Mouse (Mus musculus): ENCODE data around the gene Gm10762. TPM values are rescaled to one million over a fixed set of nuclear protein-coding genes. Genes with fewer than 3 reads are reported as not detected.

Gene Gm10762
- polyA plus RNA-seq, 1 experiment from 2014 or later, result 23.5 TPM

GRCm38 (mm10) chr2:128928446-128928845 is 39.1 kb downstream of the Gm10762 start:
- DNase-seq (ENCODE audit: low spot score) (no peak), ATAC-seq (no peak)
- 85% methylated on average over 3 of the region's 3 CpGs for WGBS
- Histone ChIP-seq H3K27me3 (replicated peaks; ENCODE audit: control insufficient read depth, insufficient read depth, low read length) (no peaks in the 10 kb centered on the region), H3K9ac (ENCODE audit: low read length) (no peak overlapping the region), H3K4me3 (ENCODE audit: low read depth, low read length) (no peak overlapping the region), H3K9me3 (replicated peaks; ENCODE audit: control insufficient read depth, low read length) (no peaks in the 10 kb centered on the region), H3K4me2 (ENCODE audit: low read length) (no peak overlapping the region), H3K27ac (ENCODE audit: low read depth, low read length) (no peak overlapping the region), H3K36me3 (ENCODE audit: control insufficient read depth, insufficient read depth, low read length) (peaks cover 36% of the 10 kb centered on the region), H3K4me1 (ENCODE audit: control insufficient read depth, insufficient read depth, low read length) (no peaks in the 10 kb centered on the region)

- Histone ChIP-seq H3K4me1 (ENCODE audit: control insufficient read depth, insufficient read depth, low read length) (no peaks in the 10 kb centered on the region), H3K36me3 (ENCODE audit: control insufficient read depth, insufficient read depth, low read length) (peaks cover 14% of the 10 kb centered on the region), H3K27me3 (replicated peaks; ENCODE audit: control insufficient read depth, insufficient read depth, low read length) (no peaks in the 10 kb centered on the region), H3K9ac (ENCODE audit: low read length) (no peak overlapping the region), H3K27ac (ENCODE audit: low read depth, low read length) (no peak overlapping the region), H3K4me3 (ENCODE audit: low read depth, low read length) (no peak overlapping the region), H3K9me3 (replicated peaks; ENCODE audit: control insufficient read depth, low read length) (no peaks in the 10 kb centered on the region), H3K4me2 (ENCODE audit: low read length) (no peak overlapping the region)
- DNase-seq (ENCODE audit: low spot score), result no peak
- 95% methylated on average over 4 of the region's 4 CpGs for WGBS
- no peak for ATAC-seq
Measured at GRCm38 (mm10) chr2:128924799-128925198, 42.7 kb downstream of the Gm10762 start.

Small RNAs within 50 kb of the gene (microRNA-seq; reads per million reads assigned to microRNA genes)
- not detected for gene Gm22859

Other genes with a start within 250 kb of the Gm10762 start
- gene Tmem87b, start 149.6 kb downstream of the Gm10762 start, polyA plus RNA-seq (2014; fragmentation: Nextera tagmentation; extraction: Ambion mirVana), result 28.0 and 36.8 TPM in 2 replicates
- 1.5 and 2.0 TPM in 2 replicates for gene Fbln7, start 104.7 kb downstream of the Gm10762 start, polyA plus RNA-seq (2014; fragmentation: Nextera tagmentation; extraction: Ambion mirVana)
- 10.2 and 12.2 TPM in 2 replicates for gene Zc3h8, start 23.6 kb downstream of the Gm10762 start, polyA plus RNA-seq (2014; fragmentation: Nextera tagmentation; extraction: Ambion mirVana)
- 4.3 and 4.6 TPM in 2 replicates for gene Zc3h6, start 323 bp downstream of the Gm10762 start, polyA plus RNA-seq (2014; fragmentation: Nextera tagmentation; extraction: Ambion mirVana)
- 0.28 and 0.42 TPM in 2 replicates for gene Vinac1, start 80.4 kb upstream of the Gm10762 start, polyA plus RNA-seq (2014; fragmentation: Nextera tagmentation; extraction: Ambion mirVana)
- 27.3 and 32.8 TPM in 2 replicates for gene Ttl, start 98.2 kb upstream of the Gm10762 start, polyA plus RNA-seq (2014; fragmentation: Nextera tagmentation; extraction: Ambion mirVana)
- gene Polr1b, start 133.3 kb upstream of the Gm10762 start, polyA plus RNA-seq (2014; fragmentation: Nextera tagmentation; extraction: Ambion mirVana), result 5.9 and 8.0 TPM in 2 replicates
- gene Chchd5, start 162.0 kb upstream of the Gm10762 start, polyA plus RNA-seq (2014; fragmentation: Nextera tagmentation; extraction: Ambion mirVana), result 22.7 and 30.7 TPM in 2 replicates
- gene Slc20a1, start 231.0 kb upstream of the Gm10762 start, polyA plus RNA-seq (2014; fragmentation: Nextera tagmentation; extraction: Ambion mirVana), result 46.8 and 55.4 TPM in 2 replicates